Mouse (Mus musculus) heart, postnatal 0 days (tissue): Measurements from ENCODE around the gene Igsf8. TPM values are rescaled to one million over a fixed set of nuclear protein-coding genes. Genes with fewer than 3 reads are reported as not detected.
A peak's percentile ranks its signal among the peaks of the same experiment; 100 is the strongest.

Source experiments
- ATAC-seq: fragments of 200-750 bp; cut with Nextera tagmentation; 2 replicates; pipeline ENCODE4 v1.8.0; 2017; ENCODE audit warnings: low read depth, moderate number of reproducible peaks, moderate library complexity; ENCODE audit not compliant: insufficient read depth
- DNase-seq: peaks from one replicate; pipeline ENCODE4 v3.0.0-alpha.2; 2016; ENCODE audit warnings: low spot score
- H3K27ac ChIP-seq: fragments of 300-500 bp; sonication (generic); 2 replicates; pipeline ENCODE4 v1.5.1; 2014; ENCODE audit warnings: low read depth, mild to moderate bottlenecking
- H3K27me3 ChIP-seq: fragments of 300-500 bp; sonication (generic); 2 replicates; pipeline ENCODE4 v1.6.1; 2014; ENCODE audit warnings: low read length, mixed read lengths; ENCODE audit not compliant: control insufficient read depth, insufficient read depth
- H3K36me3 ChIP-seq: fragments of 300-500 bp; sonication (generic); replicated peaks from 2 replicates; pipeline ENCODE4 v1.6.1; 2014; ENCODE audit warnings: low read length, mixed read lengths; ENCODE audit not compliant: control insufficient read depth, insufficient read depth
- H3K4me1 ChIP-seq: fragments of 300-500 bp; sonication (generic); 2 replicates; pipeline ENCODE4 v1.6.1; 2014; ENCODE audit warnings: antibody characterized with exemption; ENCODE audit not compliant: control insufficient read depth, insufficient read depth
- H3K4me2 ChIP-seq: fragments of 300-500 bp; sonication (generic); 2 replicates; pipeline ENCODE4 v1.6.1; 2014; ENCODE audit warnings: low read depth, mild to moderate bottlenecking, low read length, moderate library complexity
- H3K4me3 ChIP-seq: fragments of 300-500 bp; sonication (generic); 2 replicates; pipeline ENCODE4 v1.5.1; 2014; ENCODE audit warnings: low read depth, low read length
- H3K9ac ChIP-seq: fragments of 300-500 bp; sonication (generic); replicated peaks from 2 replicates; pipeline ENCODE4 v1.6.1; 2014; ENCODE audit warnings: low read depth, low read length, mixed read lengths
- H3K9me3 ChIP-seq: fragments of 300-500 bp; sonication (generic); replicated peaks from 2 replicates; pipeline ENCODE4 v1.6.1; 2016; ENCODE audit warnings: low read length; ENCODE audit not compliant: control insufficient read depth
- CTCF ChIP-seq: IDR thresholded peaks from 2 replicates; pipeline ENCODE4 v1.5.1; 2016; ENCODE audit warnings: antibody characterized with exemption, control low read depth, low read depth
- EP300 ChIP-seq: IDR thresholded peaks from 2 replicates; pipeline ENCODE4 v1.6.1; 2016; ENCODE audit warnings: antibody characterized with exemption, low read depth
- WGBS: fragments of 180-500 bp; shearing (Covaris S2); extraction: QIAGEN DNeasy Blood & Tissue Kit; methylation state at CpG from one replicate; pipeline ENCODE4 v1.1.7; 2014; 5-methylcytosine and 5-hydroxymethylcytosine counted together
- polyA plus RNA-seq: library from polyadenylated mRNA; unstranded; fragments of >200 nt; fragmentation: Nextera tagmentation; extraction: Ambion mirVana; gene quantifications from 2 replicates; pipeline ENCODE4 v1.2.1, GENCODE M21; 2015
- total RNA-seq: library from RNA; depleted of rRNA; stranded (reverse); fragments of >200 nt; gene quantifications from 2 replicates; pipeline ENCODE4 v1.2.3, GENCODE M21; 2014; ENCODE audit warnings: low replicate concordance; rRNA removed

Igsf8 gene
- 22.1 and 30.8 TPM in 2 replicates for total RNA-seq
- polyA plus RNA-seq = 11.4 and 12.6 TPM in 2 replicates

DNA sequence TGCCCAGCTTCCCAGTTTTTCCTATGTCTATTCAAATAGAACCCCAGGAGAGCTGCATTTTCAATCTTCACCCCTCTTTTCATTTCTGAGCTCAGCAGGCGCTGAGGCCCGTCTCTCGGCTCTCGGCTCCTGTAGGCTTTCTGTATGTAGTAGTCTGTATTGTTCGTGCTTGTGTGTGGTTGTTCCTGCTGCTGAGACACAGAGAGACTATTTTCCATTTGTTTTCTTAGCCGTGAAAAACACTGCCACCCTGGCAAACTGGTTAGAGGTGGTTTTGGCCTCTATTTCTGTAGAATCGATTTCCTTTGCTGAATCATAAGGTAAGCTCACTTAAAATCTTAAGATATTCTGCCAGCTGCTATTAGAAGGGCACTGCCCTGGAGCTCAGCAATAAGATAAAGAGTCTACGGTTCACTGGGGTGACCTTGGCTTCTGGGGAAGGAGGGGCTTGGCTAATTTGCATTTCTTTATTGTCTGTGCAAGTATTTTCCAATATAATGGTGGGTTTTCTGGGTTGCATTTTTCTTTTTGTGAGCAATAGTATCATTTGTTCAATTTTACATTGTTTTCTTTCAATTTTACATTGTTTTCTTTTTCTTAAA lies at the start of gene Igsf8:
Gene Igsf8, plus strand, starts transcription at position 165 of the 602 bp plus-strand sequence.
- no peaks in the 10 kb centered on the region for H3K9me3 ChIP-seq
- DNase-seq (no peak), ATAC-seq (no peak)
- peak within 1 kb of the TSS; percentile 65 for H3K27ac ChIP-seq
- H3K4me2 ChIP-seq = no peak within 1 kb of the TSS
- WGBS = 49% methylated on average over 8 of the region's 8 CpGs
- H3K9ac ChIP-seq = no peak within 1 kb of the TSS
- H3K27me3 ChIP-seq = no peaks in the 10 kb centered on the region
- no peaks in the 10 kb centered on the region; the same call in 1 of the 2 replicates for H3K4me1 ChIP-seq
- H3K4me3 ChIP-seq = no peak within 1 kb of the TSS
- TF ChIP-seq CTCF (no peak), EP300 (no peak)
- no peaks in the 10 kb centered on the region for H3K36me3 ChIP-seq

- H3K4me1 ChIP-seq = peaks cover 27% of the 10 kb centered on the region
- no peak for TF ChIP-seq EP300
- TF ChIP-seq CTCF = no peak
- no peak overlapping the region for H3K4me3 ChIP-seq
- no peak for ATAC-seq
- no peaks in the 10 kb centered on the region for H3K36me3 ChIP-seq
- H3K27me3 ChIP-seq = no peaks in the 10 kb centered on the region
- no peak overlapping the region for H3K9ac ChIP-seq
- peak overlapping the region; percentile 52; the same call in 1 of the 2 replicates for H3K27ac ChIP-seq
- no peaks in the 10 kb centered on the region for H3K9me3 ChIP-seq
- WGBS = 42% methylated on average over 5 of the region's 5 CpGs
- H3K4me2 ChIP-seq = no peak overlapping the region
- DNase-seq = no peak
These were observed 48.7 kb upstream of the Igsf8 start for GRCm38 (mm10) chr1:172212776-172213175.

- Histone ChIP-seq H3K4me2 (no peak overlapping the region), H3K36me3 (no peaks in the 10 kb centered on the region), H3K9ac (no peak overlapping the region), H3K27ac (peak overlapping the region; percentile 52), H3K4me1 (peaks cover 35% of the 10 kb centered on the region), H3K4me3 (no peak overlapping the region), H3K9me3 (no peaks in the 10 kb centered on the region), H3K27me3 (no peaks in the 10 kb centered on the region)
- WGBS = 57% methylated on average over 4 of the region's 4 CpGs
- DNase-seq = no peak
- ATAC-seq = no peak
- TF ChIP-seq CTCF (no peak), EP300 (no peak)
These were observed 47.7 kb upstream of the Igsf8 start for GRCm38 (mm10) chr1:172213771-172214170.

- DNase-seq (peak; percentile 88), ATAC-seq (peak; percentile 55)
- Histone ChIP-seq H3K4me3 (no peak overlapping the region), H3K9me3 (no peaks in the 10 kb centered on the region), H3K4me1 (peaks cover 45% of the 10 kb centered on the region), H3K27ac (peak overlapping the region; percentile 52), H3K27me3 (no peaks in the 10 kb centered on the region), H3K9ac (no peak overlapping the region), H3K36me3 (no peaks in the 10 kb centered on the region), H3K4me2 (no peak overlapping the region)
- TF ChIP-seq EP300 = no peak
- TF ChIP-seq CTCF = no peak
- whole genome bisulfite sequencing = 13% methylated on average over 3 of the region's 3 CpGs
These were observed 46.7 kb upstream of the Igsf8 start for GRCm38 (mm10) chr1:172214748-172215147.

- Histone ChIP-seq H3K4me2 (peak overlapping the region; percentile 51), H3K27ac (peak overlapping the region; percentile 82), H3K27me3 (no peaks in the 10 kb centered on the region), H3K9me3 (no peaks in the 10 kb centered on the region), H3K9ac (peak overlapping the region; percentile 33; the same call in 1 of the 2 replicates), H3K4me1 (peaks cover 67% of the 10 kb centered on the region), H3K4me3 (no peak overlapping the region), H3K36me3 (no peaks in the 10 kb centered on the region)
- peak; percentile 92 for TF ChIP-seq EP300
- peak; percentile 99 for TF ChIP-seq CTCF
- ATAC-seq (peak; percentile 66), DNase-seq (peak; percentile 96)
- 0% methylated on average over 5 of the region's 5 CpGs for WGBS
These were observed 44.3 kb upstream of the Igsf8 start for GRCm38 (mm10) chr1:172217148-172217547.
